Mouse (Mus musculus) embryonic facial prominence, embryonic 14.5 days (tissue): ENCODE results near the gene Ddx54. TPM values are rescaled to one million over a fixed set of nuclear protein-coding genes. Genes with fewer than 3 reads are reported as not detected.
A peak's percentile ranks its signal among the peaks of the same experiment; 100 is the strongest.

ENCODE experiments used
- ATAC-seq: fragments of 200-750 bp; cut with Nextera tagmentation; 2 replicates; pipeline ENCODE4 v1.8.0; 2017; ENCODE audit warnings: low read depth, moderate number of reproducible peaks, moderate TSS enrichment
- DNase-seq: peaks from one replicate; pipeline ENCODE4 v3.0.0-alpha.2; 2015; ENCODE audit warnings: low spot score
- H3K27ac ChIP-seq: fragments of 300-500 bp; sonication (generic); replicated peaks from 2 replicates; pipeline ENCODE4 v1.5.1; 2014; ENCODE audit warnings: low read depth, mild to moderate bottlenecking, low read length, moderate library complexity
- H3K27me3 ChIP-seq: fragments of 300-500 bp; sonication (generic); replicated peaks from 2 replicates; pipeline ENCODE4 v1.6.1; 2014; ENCODE audit warnings: low read length; ENCODE audit not compliant: control insufficient read depth, insufficient read depth
- H3K36me3 ChIP-seq: fragments of 300-500 bp; sonication (generic); 2 replicates; pipeline ENCODE4 v1.6.1; 2014; ENCODE audit warnings: low read length, mixed read lengths; ENCODE audit not compliant: control insufficient read depth, insufficient read depth
- H3K4me1 ChIP-seq: fragments of 300-500 bp; sonication (generic); 2 replicates; pipeline ENCODE4 v1.6.1; 2014; ENCODE audit warnings: antibody characterized with exemption, low read length; ENCODE audit not compliant: control insufficient read depth, insufficient read depth
- H3K4me2 ChIP-seq: fragments of 300-500 bp; sonication (generic); 2 replicates; pipeline ENCODE4 v1.6.1; 2014; ENCODE audit warnings: low read depth, mild to moderate bottlenecking, low read length, moderate library complexity, mixed read lengths
- H3K4me3 ChIP-seq: fragments of 300-500 bp; sonication (generic); 2 replicates; pipeline ENCODE4 v1.5.1; 2014; ENCODE audit warnings: low read depth, mild to moderate bottlenecking, low read length
- H3K9ac ChIP-seq: fragments of 300-500 bp; sonication (generic); 2 replicates; pipeline ENCODE4 v1.6.1; 2014; ENCODE audit warnings: low read depth, mild to moderate bottlenecking, low read length, moderate library complexity, mixed read lengths
- H3K9me3 ChIP-seq: fragments of 300-500 bp; sonication (generic); 2 replicates; pipeline ENCODE4 v1.6.1; 2016; ENCODE audit warnings: low read length; ENCODE audit not compliant: control insufficient read depth
- WGBS: fragments of 180-500 bp; shearing (Covaris S2); extraction: QIAGEN DNeasy Blood & Tissue Kit; methylation state at CpG from one replicate; pipeline ENCODE4 v1.1.7; 2014; 5-methylcytosine and 5-hydroxymethylcytosine counted together
- polyA plus RNA-seq: library from polyadenylated mRNA; unstranded; fragments of >200 nt; fragmentation: Nextera tagmentation; extraction: Ambion mirVana; gene quantifications from 2 replicates; pipeline ENCODE4 v1.2.1, GENCODE M21; 2014

The Ddx54 gene
- polyA plus RNA-seq, 1 experiment from 2014 or later: 28.2 TPM

- Histone ChIP-seq H3K4me2 (no peak overlapping the region), H3K27ac (no peak overlapping the region), H3K36me3 (no peaks in the 10 kb centered on the region), H3K27me3 (no peaks in the 10 kb centered on the region), H3K4me1 (no peaks in the 10 kb centered on the region; the same call in 1 of the 2 replicates), H3K9ac (no peak overlapping the region), H3K9me3 (no peaks in the 10 kb centered on the region), H3K4me3 (no peak overlapping the region)
- DNase-seq (no peak), ATAC-seq (no peak)
- WGBS: 61% methylated on average over 7 of the region's 7 CpGs
Measured at GRCm38 (mm10) chr5:120603515-120603914, 9.0 kb upstream of the Ddx54 start.

GRCm38 (mm10) chr5:120604839-120605238 is 7.7 kb upstream of the Ddx54 start:
- Histone ChIP-seq H3K9me3 (no peaks in the 10 kb centered on the region), H3K4me2 (peak overlapping the region; percentile 67), H3K27ac (no peak overlapping the region; the same call in 1 of the 2 replicates), H3K4me3 (peak overlapping the region; percentile 39), H3K36me3 (0 out of 2 replicates have a peak, but pooled peaks cover 2% of the 10 kb centered on the region), H3K27me3 (no peaks in the 10 kb centered on the region), H3K4me1 (no peaks in the 10 kb centered on the region; the same call in 1 of the 2 replicates), H3K9ac (peak overlapping the region; percentile 53)
- DNase-seq (peak; percentile 87), ATAC-seq (peak; percentile 73)
- WGBS: 0% methylated on average over 6 of the region's 6 CpGs

- H3K4me2 ChIP-seq: peak overlapping the region; percentile 67
- H3K9me3 ChIP-seq: no peaks in the 10 kb centered on the region
- 2% methylated on average over 10 of the region's 10 CpGs for WGBS
- H3K36me3 ChIP-seq: 0 out of 2 replicates have a peak, but pooled peaks cover 2% of the 10 kb centered on the region
- ATAC-seq (peak; percentile 26), DNase-seq (no peak)
- no peak overlapping the region; the same call in 1 of the 2 replicates for H3K27ac ChIP-seq
- H3K27me3 ChIP-seq: no peaks in the 10 kb centered on the region
- H3K4me1 ChIP-seq: no peaks in the 10 kb centered on the region; the same call in 1 of the 2 replicates
- peak overlapping the region; percentile 39 for H3K4me3 ChIP-seq
- peak overlapping the region; percentile 53 for H3K9ac ChIP-seq
Measured at GRCm38 (mm10) chr5:120605241-120605661, 7.3 kb upstream of the Ddx54 start.

- DNase-seq: peak; percentile 95
- H3K9me3 ChIP-seq: no peaks in the 10 kb centered on the region
- WGBS: 5% methylated on average over 6 of the region's 8 CpGs
- peak overlapping the region; percentile 53 for H3K9ac ChIP-seq
- ATAC-seq: peak; percentile 80
- H3K4me3 ChIP-seq: peak overlapping the region; percentile 39
- no peaks in the 10 kb centered on the region; the same call in 1 of the 2 replicates for H3K4me1 ChIP-seq
- H3K27me3 ChIP-seq: no peaks in the 10 kb centered on the region
- 0 out of 2 replicates have a peak, but pooled peaks cover 2% of the 10 kb centered on the region for H3K36me3 ChIP-seq
- peak overlapping the region; percentile 67 for H3K4me2 ChIP-seq
- no peak overlapping the region for H3K27ac ChIP-seq
Measured at GRCm38 (mm10) chr5:120605688-120606087, 6.9 kb upstream of the Ddx54 start.

- WGBS: 64% methylated on average over 25 of the region's 25 CpGs
- no peaks in the 10 kb centered on the region for H3K27me3 ChIP-seq
- no peak overlapping the region for H3K4me2 ChIP-seq
- DNase-seq (no peak), ATAC-seq (no peak)
- 0 out of 2 replicates have a peak, but pooled peaks cover 2% of the 10 kb centered on the region for H3K36me3 ChIP-seq
- H3K4me1 ChIP-seq: peaks cover 10% of the 10 kb centered on the region
- no peak overlapping the region for H3K9ac ChIP-seq
- H3K27ac ChIP-seq: no peak overlapping the region
- H3K9me3 ChIP-seq: no peaks in the 10 kb centered on the region
- H3K4me3 ChIP-seq: no peak overlapping the region
Measured at GRCm38 (mm10) chr5:120606590-120607200, 5.8 kb upstream of the Ddx54 start.

GRCm38 (mm10) chr5:120607335-120607734 is 5.2 kb upstream of the Ddx54 start:
- H3K36me3 ChIP-seq: 0 out of 2 replicates have a peak, but pooled peaks cover 2% of the 10 kb centered on the region
- H3K27ac ChIP-seq: no peak overlapping the region
- H3K4me3 ChIP-seq: no peak overlapping the region
- WGBS: 70% methylated on average over 3 of the region's 3 CpGs
- no peaks in the 10 kb centered on the region for H3K9me3 ChIP-seq
- no peak for ATAC-seq
- no peak overlapping the region for H3K4me2 ChIP-seq
- no peak for DNase-seq
- no peaks in the 10 kb centered on the region for H3K27me3 ChIP-seq
- H3K4me1 ChIP-seq: peaks cover 10% of the 10 kb centered on the region
- H3K9ac ChIP-seq: no peak overlapping the region

GRCm38 (mm10) chr5:120609246-120609775 is 3.2 kb upstream of the Ddx54 start:
- no peak for ATAC-seq
- no peak for DNase-seq
- Histone ChIP-seq H3K4me3 (no peak overlapping the region), H3K36me3 (0 out of 2 replicates have a peak, but pooled peaks cover 2% of the 10 kb centered on the region), H3K4me1 (peaks cover 13% of the 10 kb centered on the region), H3K27me3 (no peaks in the 10 kb centered on the region), H3K9ac (no peak overlapping the region), H3K4me2 (no peak overlapping the region), H3K9me3 (no peaks in the 10 kb centered on the region), H3K27ac (no peak overlapping the region)
- 82% methylated on average over 16 of the region's 16 CpGs for WGBS

- no peak for ATAC-seq
- no peak overlapping the region for H3K27ac ChIP-seq
Measured at GRCm38 (mm10) chr5:120610906-120611305, 1.6 kb upstream of the Ddx54 start.

More at GRCm38 (mm10) chr5:120610906-120611305, 1.6 kb upstream of the Ddx54 start:
- Histone ChIP-seq H3K9ac (peak overlapping the region; percentile 76; the same call in 1 of the 2 replicates), H3K4me1 (peaks cover 13% of the 10 kb centered on the region), H3K4me2 (peak overlapping the region; percentile 78; the same call in 1 of the 2 replicates), H3K27me3 (no peaks in the 10 kb centered on the region), H3K4me3 (peak overlapping the region; percentile 81; the same call in 1 of the 2 replicates), H3K36me3 (0 out of 2 replicates have a peak, but pooled peaks cover 2% of the 10 kb centered on the region), H3K9me3 (no peaks in the 10 kb centered on the region)
- no peak for DNase-seq
- 83% methylated on average over 5 of the region's 5 CpGs for WGBS
